ENCODE assay signal across 10 mouse cellular contexts in the genomic region with DNA sequence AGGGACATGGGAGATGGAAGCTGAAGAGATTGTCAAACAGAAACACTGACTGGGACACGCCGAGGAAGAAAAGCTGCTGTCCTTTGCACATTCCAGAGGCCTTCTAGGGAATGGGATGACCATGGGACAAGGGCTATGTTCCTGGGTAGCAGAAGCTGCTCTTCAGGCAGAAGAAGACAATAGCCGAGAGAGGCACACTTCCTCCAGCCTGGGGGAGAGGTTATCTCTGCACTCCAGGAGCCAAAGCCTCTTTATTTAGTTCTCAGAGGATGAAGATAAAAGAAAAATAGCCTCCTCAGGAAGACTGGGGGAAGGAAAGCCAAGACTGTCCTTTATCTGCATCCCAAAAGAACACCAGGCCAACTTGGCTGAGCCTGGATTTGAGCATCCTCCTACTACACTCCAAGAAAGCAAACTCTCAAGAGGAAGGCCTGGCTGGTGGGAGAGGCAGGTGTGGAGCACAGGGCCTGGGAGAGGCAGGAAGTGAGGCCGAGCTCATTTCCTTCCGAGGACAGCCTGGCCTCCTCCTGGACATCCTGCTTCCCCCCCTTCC.
A peak's percentile ranks its signal among the peaks of the same experiment; 100 is the strongest.
DNase-seq lines count a peak whose midpoint lies in the region; ATAC-seq lines count a peak whose summit lies in the region.
"Had no signal": no experiment of that assay in that cellular context is flagged by ENCODE, and none has a peak within 500 bp of the region (broad histone marks: within the 10 kb centered on the region; RNA-seq: fewer than 3 reads in every experiment).

No protein-coding gene starts in this region.

- 0 out of 2 replicates have a peak, but pooled peaks cover 3% of the 10 kb centered on the region for H3K36me3 ChIP-seq in lung, embryonic 15.5 days
- no peaks in the 10 kb centered on the region; the same call in 1 of the 2 replicates for H3K36me3 ChIP-seq in midbrain, embryonic 16.5 days (ENCODE audit: control insufficient read depth, insufficient read depth, low read length)

- H3K9ac ChIP-seq in lung, embryonic 15.5 days, result no peak overlapping the region
- H3K9ac ChIP-seq in midbrain, embryonic 16.5 days (ENCODE audit: low read depth, low read length), result no peak overlapping the region

- no peaks in the 10 kb centered on the region for H3K27me3 ChIP-seq in lung, embryonic 15.5 days
- no peaks in the 10 kb centered on the region for H3K27me3 ChIP-seq in midbrain, embryonic 16.5 days (ENCODE audit: control insufficient read depth, insufficient read depth, low read depth, low read length)
- H3K27me3 ChIP-seq: CH12.LX had no signal

- H3K4me2 ChIP-seq in lung, embryonic 15.5 days, result no peak overlapping the region
- H3K4me2 ChIP-seq in midbrain, embryonic 16.5 days (ENCODE audit: low read length), result no peak overlapping the region

- peaks cover 54% of the 10 kb centered on the region for H3K4me1 ChIP-seq in lung, embryonic 15.5 days
- H3K4me1 ChIP-seq in midbrain, embryonic 16.5 days (ENCODE audit: control insufficient read depth, insufficient read depth, low read length), result peaks cover 32% of the 10 kb centered on the region

- H3K27ac ChIP-seq in lung, embryonic 15.5 days, result peak overlapping the region; percentile 5; the same call in 1 of the 2 replicates
- no peak overlapping the region for H3K27ac ChIP-seq in midbrain, embryonic 16.5 days (ENCODE audit: low read length)

- 52% methylated on average over 4 of the region's 5 CpGs for WGBS in lung, embryonic 15.5 days
- WGBS in midbrain, embryonic 16.5 days, result 45% methylated on average over 5 of the region's 5 CpGs

- DNase-seq in gastrocnemius, adult 18-20 months (ENCODE audit: low spot score), result peak; percentile 14
- no peak for DNase-seq in gastrocnemius, adult 8-10 months (ENCODE audit: low spot score in 2 of 2)
- DNase-seq in gastrocnemius, postnatal 25 days, result peak; percentile 44
- peak; percentile 72 for DNase-seq in kidney, adult 9 months
- DNase-seq in cerebellum, adult 18-20 months, result no peak
- no peak for DNase-seq in frontal cortex, postnatal 25 days (ENCODE audit: low spot score in 2 of 2)

- H3K4me3 ChIP-seq in lung, embryonic 15.5 days, result no peak overlapping the region
- no peak overlapping the region for H3K4me3 ChIP-seq in midbrain, embryonic 16.5 days (ENCODE audit: low read depth, low read length)

- H3K9me3 ChIP-seq in lung, embryonic 15.5 days, result no peaks in the 10 kb centered on the region
- no peaks in the 10 kb centered on the region for H3K9me3 ChIP-seq in midbrain, embryonic 16.5 days (replicated peaks; ENCODE audit: control insufficient read depth, low read length, poor library complexity, severe bottlenecking)

- ATAC-seq in lung, embryonic 15.5 days (ENCODE audit: borderline replicate concordance, extremely low read depth, low FRiP score, low TSS enrichment), result peak; percentile 55
- ATAC-seq in midbrain, embryonic 16.5 days, result no peak
- ATAC-seq: forebrain, embryonic 14.5 days had no signal

Comparison
In these comparisons a context has a peak if more than half of its experiments do, and no peak if none do; other contexts are left out.
1. DNase-seq: peak in gastrocnemius, adult 18-20 months (single experiment), gastrocnemius, postnatal 25 days (single experiment) and kidney, adult 9 months (single experiment); none in gastrocnemius, adult 8-10 months (0 of 2), cerebellum, adult 18-20 months (0 of 2) and frontal cortex, postnatal 25 days (0 of 2).